Mouse (Mus musculus) cerebellum, adult 2 months (tissue): ENCODE results near the gene Ids. TPM values are rescaled to one million over a fixed set of nuclear protein-coding genes. Genes with fewer than 3 reads are reported as not detected.

Experiments
- DNase-seq, 2 experiments: peaks; one replicate each; pipeline ENCODE4 v3.0.0; 2021
- H3K27ac ChIP-seq: fragments of 200-500 bp; 2 replicates; pipeline ENCODE4 v1.5.1; 2012; ENCODE audit warnings: low read length, control low read depth, inconsistent platforms; ENCODE audit not compliant: insufficient read depth
- H3K27me3 ChIP-seq: fragments of 200-500 bp; 2 replicates; pipeline ENCODE4 v1.6.1; 2012; ENCODE audit warnings: inconsistent platforms, mild to moderate bottlenecking, low read length, moderate library complexity; ENCODE audit not compliant: control insufficient read depth, insufficient read depth
- H3K4me1 ChIP-seq: fragments of 200-500 bp; 2 replicates; pipeline ENCODE4 v1.6.1; 2011; ENCODE audit warnings: low read length; ENCODE audit not compliant: control insufficient read depth, insufficient read depth
- H3K4me3 ChIP-seq: fragments of 200-500 bp; replicated peaks from 2 replicates; pipeline ENCODE3; 2011; ENCODE audit warnings: mild to moderate bottlenecking, low read depth, low read length, control low read depth; ENCODE audit not compliant: insufficient read depth
- CTCF ChIP-seq: fragments of 200-500 bp; IDR thresholded peaks from 2 replicates; pipeline ENCODE4 v1.5.1; 2011; ENCODE audit warnings: low read depth, mild to moderate bottlenecking, control low read depth, low read length, moderate library complexity, borderline replicate concordance; ENCODE audit not compliant: insufficient read depth
- POLR2A ChIP-seq: fragments of 200-500 bp; IDR thresholded peaks from 2 replicates; pipeline ENCODE4 v1.6.1; 2011; ENCODE audit warnings: low read length, control low read depth, borderline replicate concordance; ENCODE audit not compliant: insufficient read depth
- WGBS: fragments of 180-500 bp; shearing (Covaris S2); methylation state at CpG from one replicate; pipeline ENCODE4 v1.1.7; 2018; 5-methylcytosine and 5-hydroxymethylcytosine counted together
- polyA plus RNA-seq: library from polyadenylated mRNA; depleted of rRNA; stranded (reverse); fragments of >200 nt; gene quantifications from 2 replicates; pipeline ENCODE4 v1.2.3, GENCODE M21; 2012; rRNA removed

Gene Ids
- polyA plus RNA-seq, 1 experiment = 130 TPM

DNA sequence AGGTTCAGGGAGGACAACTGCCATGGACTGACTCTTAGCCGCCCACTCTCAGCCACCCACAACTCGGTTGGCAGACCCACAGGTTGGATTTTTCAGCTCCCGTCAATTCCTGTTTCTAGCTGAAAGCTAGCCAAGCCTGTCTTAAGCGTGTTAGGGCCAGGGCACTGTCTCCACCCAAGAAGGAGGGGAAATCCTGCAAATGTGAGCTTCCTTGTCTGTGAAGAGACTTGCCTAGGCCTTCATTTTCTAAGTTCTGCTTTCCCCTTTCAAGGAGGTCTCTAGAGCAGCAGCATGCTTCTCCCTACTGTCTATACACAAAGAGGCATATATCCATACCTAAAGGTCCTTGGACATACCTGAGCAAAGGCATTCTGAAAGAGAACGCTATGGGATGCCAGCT lies 1.4 kb downstream of the Ids start:
- no peak overlapping the region for H3K27ac ChIP-seq
- peaks cover 2% of the 10 kb centered on the region; the same call in 1 of the 2 replicates for H3K4me1 ChIP-seq
- DNase-seq = peak in 1 of 2 experiments; percentile 15
- H3K27me3 ChIP-seq = no peaks in the 10 kb centered on the region
- H3K4me3 ChIP-seq = peak overlapping the region; percentile 54
- WGBS = 18% methylated on average over 5 of the region's 5 CpGs
- TF ChIP-seq CTCF (no peak), POLR2A (no peak)

DNA sequence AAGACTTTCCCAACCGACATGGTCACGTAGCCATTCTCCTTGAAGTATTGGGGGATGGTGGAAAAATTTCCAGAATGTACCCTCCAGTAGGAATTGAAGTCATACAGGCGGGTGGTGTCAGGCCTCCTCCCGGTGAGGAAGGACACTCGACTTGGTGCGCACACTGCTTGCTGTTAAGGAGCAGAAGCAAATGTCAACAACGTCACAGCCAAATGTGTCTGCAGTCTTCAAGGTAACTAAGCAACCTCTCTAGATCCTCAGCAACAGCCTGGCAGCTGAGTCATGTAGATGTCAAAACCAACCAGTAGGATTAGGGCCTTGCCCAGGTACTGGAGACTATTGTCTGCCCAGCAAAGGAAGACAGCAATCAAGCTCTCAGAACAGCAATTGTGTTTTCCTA lies 1.9 kb downstream of the Ids start:
- peak overlapping the region; percentile 18 for H3K4me3 ChIP-seq
- peak in 1 of 2 experiments; percentile 18 for DNase-seq
- no peaks in the 10 kb centered on the region for H3K27me3 ChIP-seq
- WGBS = 42% methylated on average over 7 of the region's 7 CpGs
- no peak overlapping the region for H3K27ac ChIP-seq
- TF ChIP-seq CTCF (no peak), POLR2A (no peak)
- peaks cover 2% of the 10 kb centered on the region; the same call in 1 of the 2 replicates for H3K4me1 ChIP-seq

DNA sequence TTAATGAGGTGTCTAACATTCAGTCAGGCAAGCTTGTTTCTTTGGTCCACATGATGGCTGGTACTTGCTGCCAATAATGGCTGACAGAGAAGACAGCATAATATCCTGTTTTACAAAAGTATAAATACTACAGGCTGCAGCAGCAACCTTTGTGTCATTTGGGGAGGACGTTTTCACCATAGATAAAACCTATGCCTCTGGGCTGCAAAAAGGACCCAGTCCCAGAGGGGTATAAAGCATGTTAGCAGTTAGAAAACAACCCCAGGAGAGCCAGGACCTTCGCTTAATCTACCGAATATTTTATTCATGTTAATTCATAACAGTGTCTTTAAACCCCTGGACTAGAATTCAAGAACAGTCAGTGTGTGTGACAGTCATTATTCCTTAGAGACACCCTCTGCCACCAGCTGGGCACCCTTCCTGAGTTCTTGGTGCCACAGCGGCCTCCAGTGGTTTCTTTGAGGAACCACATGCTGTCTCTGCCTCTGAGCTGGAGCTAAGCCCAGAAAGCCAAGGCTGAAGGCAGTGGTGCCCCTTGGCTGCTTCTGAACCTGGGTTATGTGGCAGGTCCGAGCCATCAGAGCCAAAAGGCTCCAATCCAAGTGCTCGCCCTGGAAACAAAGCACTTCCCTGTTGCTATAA lies 34.6 kb downstream of the Ids start:
- peak; percentile 78 to 79 for DNase-seq
- no peaks in the 10 kb centered on the region for H3K27me3 ChIP-seq
- H3K4me1 ChIP-seq = no peaks in the 10 kb centered on the region
- no peak overlapping the region for H3K27ac ChIP-seq
- TF ChIP-seq POLR2A = no peak
- peak; percentile 72 for TF ChIP-seq CTCF
- 11% methylated on average over 6 of the region's 6 CpGs for whole genome bisulfite sequencing
- no peak overlapping the region for H3K4me3 ChIP-seq

DNA sequence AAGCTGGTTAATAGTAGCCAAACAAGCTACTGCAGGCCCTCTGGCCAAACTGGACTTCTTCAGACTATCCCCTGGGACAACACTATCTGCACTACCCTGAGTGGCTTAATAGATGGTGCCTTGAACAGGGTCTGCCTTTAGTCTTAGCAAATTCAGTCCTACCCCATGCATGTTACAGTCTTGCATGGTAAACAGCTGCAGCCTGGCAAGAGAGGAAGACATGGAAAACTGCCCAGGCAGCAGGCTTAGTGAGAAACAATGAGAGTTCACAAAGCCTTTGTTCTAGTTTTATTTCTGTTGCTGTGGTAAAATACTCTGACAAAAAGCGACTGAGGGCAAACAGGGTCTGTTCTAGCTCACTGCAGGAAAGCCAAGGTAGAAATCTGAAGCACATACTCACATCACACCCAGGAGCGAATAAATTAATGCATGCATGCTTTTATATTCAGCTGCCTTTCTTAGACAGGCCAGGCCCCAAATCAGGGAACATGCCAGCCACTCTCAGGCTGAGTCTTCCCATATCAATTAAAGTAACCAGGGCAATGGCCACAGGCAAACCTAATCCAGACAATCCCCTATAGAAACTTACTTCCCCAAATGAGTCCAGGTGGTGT lies 36.2 kb downstream of the Ids start:
- Histone ChIP-seq H3K27ac (no peak overlapping the region), H3K4me1 (no peaks in the 10 kb centered on the region), H3K4me3 (no peak overlapping the region), H3K27me3 (no peaks in the 10 kb centered on the region)
- TF ChIP-seq CTCF = no peak
- no peak for TF ChIP-seq POLR2A
- no peak for DNase-seq
- WGBS = 76% methylated on average over 2 of the region's 2 CpGs

DNA sequence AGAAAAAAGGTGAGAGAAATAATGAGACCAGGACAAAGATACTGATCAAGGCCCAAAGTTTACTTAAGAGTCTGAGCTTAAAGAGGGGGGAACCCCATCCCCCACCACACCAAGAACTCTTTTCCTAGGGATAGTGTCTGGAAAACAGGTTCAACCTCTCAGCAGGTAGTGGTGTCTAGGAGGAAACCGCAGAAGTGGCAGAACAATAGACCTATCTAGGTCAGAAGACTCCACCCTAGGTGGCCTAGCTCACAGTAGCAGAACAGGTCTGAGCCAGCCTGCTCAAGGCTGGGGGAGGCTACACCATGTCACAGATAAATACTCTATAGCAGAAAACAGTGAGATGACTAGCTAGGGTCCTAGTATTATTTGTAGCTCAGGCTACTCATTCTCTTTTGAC lies 37.2 kb downstream of the Ids start:
- TF ChIP-seq CTCF = no peak
- no peak for TF ChIP-seq POLR2A
- 17% methylated on average over 1 of the region's 1 CpGs for WGBS
- no peak for DNase-seq
- no peaks in the 10 kb centered on the region for H3K4me1 ChIP-seq
- no peak overlapping the region for H3K4me3 ChIP-seq
- H3K27ac ChIP-seq = no peak overlapping the region
- no peaks in the 10 kb centered on the region for H3K27me3 ChIP-seq

DNA sequence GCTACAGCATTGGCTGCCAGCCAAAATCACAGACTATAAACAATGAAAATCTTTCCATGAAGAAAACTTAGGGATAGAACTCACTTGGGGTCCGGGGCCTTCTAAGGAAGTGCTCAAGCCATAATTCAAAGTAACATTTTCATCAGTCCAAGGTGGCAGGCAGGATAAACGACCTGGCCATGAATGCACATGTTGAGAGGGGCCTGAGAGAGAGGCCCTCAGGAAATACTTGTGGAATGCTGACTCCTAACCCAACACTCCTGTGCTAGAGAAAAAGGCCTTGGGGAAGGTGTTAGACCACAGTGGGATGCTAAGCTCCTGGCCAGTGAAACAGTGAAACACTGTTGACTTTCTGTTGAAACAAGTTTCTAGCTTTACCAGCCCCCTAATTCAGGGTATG lies 45.6 kb downstream of the Ids start:
- no peak for DNase-seq
- H3K4me1 ChIP-seq = no peaks in the 10 kb centered on the region
- no peaks in the 10 kb centered on the region for H3K27me3 ChIP-seq
- H3K4me3 ChIP-seq = no peak overlapping the region
- H3K27ac ChIP-seq = no peak overlapping the region
- WGBS = 25% methylated on average over 2 of the region's 2 CpGs
- TF ChIP-seq CTCF = no peak
- no peak for TF ChIP-seq POLR2A

DNA sequence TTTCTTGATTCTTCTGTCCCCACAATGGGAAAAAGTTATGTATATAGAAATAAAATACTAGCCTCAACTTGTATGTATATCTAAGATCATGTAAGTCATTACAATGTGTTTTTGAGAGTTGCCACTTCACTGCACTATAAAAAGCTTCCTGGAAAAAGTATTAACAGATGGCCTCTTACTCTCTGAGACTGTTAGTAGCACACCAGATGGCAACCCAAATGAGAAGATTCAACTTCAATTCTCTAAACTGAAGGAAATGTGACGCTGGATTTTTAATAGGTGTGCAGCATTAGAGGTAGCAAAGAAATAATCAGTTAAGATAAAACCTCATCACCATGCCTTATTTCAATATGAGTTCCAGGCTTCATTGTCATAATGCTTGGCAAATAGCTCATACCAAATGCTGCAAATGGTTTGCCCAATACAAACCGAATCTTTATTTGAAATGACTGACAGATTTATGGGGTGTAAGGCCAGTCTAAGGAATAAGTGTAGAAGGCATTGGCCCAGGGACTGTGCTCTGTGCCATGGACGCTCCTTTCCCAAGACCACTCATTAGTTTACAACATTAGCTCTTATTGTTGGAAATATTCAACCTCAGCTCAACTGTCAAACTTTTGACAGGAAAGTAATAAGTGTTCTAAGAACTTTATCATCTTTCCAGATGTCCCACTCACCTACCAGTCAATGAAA lies 49.8 kb downstream of the Ids start:
- TF ChIP-seq CTCF = no peak

More for the DNA sequence above, 49.8 kb downstream of the Ids start:
- no peak overlapping the region for H3K4me3 ChIP-seq
- 29% methylated on average over 3 of the region's 3 CpGs for WGBS
- H3K27ac ChIP-seq = no peak overlapping the region
- peak in 1 of 2 experiments; percentile 48 for DNase-seq
- no peaks in the 10 kb centered on the region for H3K4me1 ChIP-seq
- no peaks in the 10 kb centered on the region for H3K27me3 ChIP-seq

Other genes starting within 250 kb of the Ids start
- gene 1110012L19Rik, start 20.8 kb upstream of the Ids start, polyA plus RNA-seq = 20.5 and 22.9 TPM in 2 replicates
- gene Tmem185a, start 112.1 kb upstream of the Ids start, polyA plus RNA-seq = 64.0 and 69.5 TPM in 2 replicates